Mouse (Mus musculus): ENCODE measurements around the gene Cfap77. TPM values are rescaled to one million over a fixed set of nuclear protein-coding genes. Genes with fewer than 3 reads are reported as not detected.
A peak's percentile ranks its signal among the peaks of the same experiment; 100 is the strongest.
"Not testable (repeated sequence)": the region's sequence is repeated elsewhere in the genome, so short reads cannot be mapped to it uniquely, and the experiment has no call there.

Cfap77 gene
- polyA plus RNA-seq (2014; fragmentation: Nextera tagmentation; extraction: Ambion mirVana), result 0.25 and 0.71 TPM in 2 replicates

DNA sequence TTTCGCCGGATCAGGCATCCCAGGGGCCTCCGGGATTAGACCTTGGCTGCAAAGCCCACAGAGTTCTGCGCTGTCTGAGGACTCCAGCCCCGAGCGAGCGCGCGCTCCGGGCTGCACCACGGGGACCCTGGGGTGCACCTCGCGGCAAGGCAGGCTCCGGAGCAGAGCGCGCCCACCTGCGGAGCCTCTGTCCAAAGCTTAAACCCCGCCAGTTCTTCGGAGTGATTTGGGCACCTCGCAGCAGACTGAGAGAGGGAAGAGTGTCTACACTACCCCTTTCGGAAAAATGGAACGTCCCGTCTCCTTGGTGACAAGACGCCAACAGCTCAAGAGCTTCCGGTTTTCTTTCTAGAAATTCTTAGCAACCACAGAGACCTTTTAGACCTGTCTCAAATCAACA, at the start of gene Cfap77:
Cfap77 (minus strand) TSS at position 76 of the 400 bp plus-strand sequence.
- ATAC-seq (replicated peaks; ENCODE audit: low FRiP score) (peak; percentile 70), DNase-seq (ENCODE audit: low spot score) (peak; percentile 78)
- peak within 1 kb of the TSS; percentile 89 for H3K4me2 ChIP-seq
- WGBS, result under 1% methylated on average over 25 of the region's 25 CpGs
- H3K27ac ChIP-seq (ENCODE audit: low read depth, low read length), result 0 out of 2 replicates have a peak within 1 kb of the TSS, but pooled peaks have one; percentile 11
- H3K27me3 ChIP-seq (replicated peaks; ENCODE audit: control insufficient read depth, insufficient read depth, low read length), result peaks cover 9% of the 10 kb centered on the region
- H3K36me3 ChIP-seq (ENCODE audit: control insufficient read depth, insufficient read depth, low read length), result no peaks in the 10 kb centered on the region
- H3K9me3 ChIP-seq (ENCODE audit: control insufficient read depth, low read length), result no peaks in the 10 kb centered on the region
- H3K4me1 ChIP-seq (replicated peaks; ENCODE audit: control insufficient read depth, insufficient read depth, low read length), result peaks cover 5% of the 10 kb centered on the region
- peak within 1 kb of the TSS; percentile 66; the same call in 1 of the 2 replicates for H3K9ac ChIP-seq (ENCODE audit: low read depth, low read length)
- peak within 1 kb of the TSS; percentile 57 for H3K4me3 ChIP-seq (ENCODE audit: low read depth, low read length)

DNA sequence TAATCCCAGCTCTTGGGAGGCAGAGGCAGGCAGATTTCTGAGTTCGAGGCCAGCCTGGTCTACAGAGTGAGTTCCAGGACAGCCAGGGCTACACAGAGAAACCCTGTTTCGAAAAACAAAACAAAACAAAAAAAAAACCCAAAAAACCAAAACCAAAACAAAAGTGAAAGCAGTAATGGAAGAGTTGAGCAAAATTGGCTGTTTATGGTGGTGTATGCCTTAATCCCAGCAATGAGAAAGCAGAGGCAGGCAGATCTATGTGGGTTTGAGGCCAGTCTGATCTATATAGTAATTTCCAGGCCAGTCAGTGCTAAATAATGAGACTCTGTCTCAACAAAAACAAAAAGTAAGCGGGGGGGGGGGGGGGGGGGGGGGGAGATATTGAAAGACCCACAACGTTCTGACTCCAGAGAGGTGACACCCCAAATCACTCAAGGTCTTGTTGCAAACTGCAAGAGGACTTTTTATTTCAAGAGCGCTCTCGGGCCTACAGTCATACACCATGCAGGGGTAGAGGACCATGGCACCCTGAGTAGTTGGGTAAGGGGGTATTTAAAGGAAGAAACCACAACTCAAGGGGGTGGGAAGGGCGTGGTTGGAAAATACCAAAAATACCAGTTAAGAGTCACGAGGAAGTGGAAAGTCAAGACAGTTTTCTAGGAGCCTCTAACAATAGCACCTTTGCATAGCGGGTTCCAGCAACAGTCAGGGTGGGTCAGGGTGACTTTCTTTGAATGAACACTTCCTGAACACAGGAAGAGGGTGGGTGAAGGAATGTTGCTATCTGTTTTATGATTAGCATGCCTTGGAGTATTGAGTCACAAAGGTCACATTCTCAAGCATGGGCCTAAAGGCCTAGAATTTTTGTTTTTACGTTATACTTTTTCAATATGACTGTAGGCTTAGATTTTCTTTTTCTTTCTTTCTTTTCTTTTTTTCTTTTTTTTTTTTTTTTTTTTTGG, 47.8 kb upstream of the Cfap77 start:
- H3K4me3 ChIP-seq (ENCODE audit: low read depth, low read length); H3K27me3 ChIP-seq (replicated peaks; ENCODE audit: control insufficient read depth, insufficient read depth, low read length); H3K27ac ChIP-seq (ENCODE audit: low read depth, low read length); ATAC-seq (replicated peaks; ENCODE audit: low FRiP score); H3K9me3 ChIP-seq (ENCODE audit: control insufficient read depth, low read length); H3K4me2 ChIP-seq; H3K9ac ChIP-seq (ENCODE audit: low read depth, low read length); H3K4me1 ChIP-seq (replicated peaks; ENCODE audit: control insufficient read depth, insufficient read depth, low read length); H3K36me3 ChIP-seq (ENCODE audit: control insufficient read depth, insufficient read depth, low read length); DNase-seq (ENCODE audit: low spot score): not testable (repeated sequence)
- WGBS, result 67% methylated on average over 10 of the region's 10 CpGs

DNA sequence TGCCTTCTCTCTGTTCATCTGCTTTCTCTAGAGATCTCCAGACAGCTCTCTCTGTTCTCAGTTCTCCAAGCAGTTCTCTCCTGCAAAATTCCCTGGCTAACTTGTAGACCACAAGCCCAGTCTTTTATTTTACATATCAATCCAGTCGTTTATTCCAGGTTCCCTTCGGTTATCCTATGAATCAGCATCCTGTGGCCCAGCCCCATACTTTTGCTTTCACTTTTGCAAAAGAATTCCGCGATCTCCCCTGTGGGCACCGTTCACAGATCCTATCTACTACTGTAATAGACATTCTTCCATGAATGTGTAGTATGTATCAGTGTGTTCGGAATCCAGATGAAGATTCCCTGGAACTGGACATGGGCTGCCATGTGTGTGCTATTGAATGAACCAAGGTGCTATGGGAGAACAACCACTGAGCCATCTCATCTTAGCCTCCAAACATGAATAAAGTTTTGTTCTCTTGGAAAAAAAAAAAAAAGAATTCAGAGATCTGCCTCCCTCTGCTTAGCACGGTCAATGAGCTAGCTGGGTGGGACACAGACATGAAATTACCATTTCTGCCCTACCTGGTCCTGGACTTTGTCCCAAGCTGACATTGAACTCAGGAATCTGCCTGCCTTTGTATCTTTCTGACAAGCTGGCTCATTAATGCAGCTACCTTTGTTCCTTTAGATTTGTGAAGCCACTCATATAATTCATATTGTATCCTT, 46.1 kb upstream of the Cfap77 start:
- WGBS, result 65% methylated on average over 7 of the region's 7 CpGs
- DNase-seq (ENCODE audit: low spot score) (no peak), ATAC-seq (replicated peaks; ENCODE audit: low FRiP score) (no peak)
- Histone ChIP-seq H3K9ac (ENCODE audit: low read depth, low read length) (no peak overlapping the region), H3K36me3 (ENCODE audit: control insufficient read depth, insufficient read depth, low read length) (no peaks in the 10 kb centered on the region), H3K27me3 (replicated peaks; ENCODE audit: control insufficient read depth, insufficient read depth, low read length) (no peaks in the 10 kb centered on the region), H3K4me1 (replicated peaks; ENCODE audit: control insufficient read depth, insufficient read depth, low read length) (no peaks in the 10 kb centered on the region), H3K4me3 (ENCODE audit: low read depth, low read length) (no peak overlapping the region), H3K9me3 (ENCODE audit: control insufficient read depth, low read length) (no peaks in the 10 kb centered on the region), H3K27ac (ENCODE audit: low read depth, low read length) (no peak overlapping the region), H3K4me2 (peak overlapping the region; percentile 37)

DNA sequence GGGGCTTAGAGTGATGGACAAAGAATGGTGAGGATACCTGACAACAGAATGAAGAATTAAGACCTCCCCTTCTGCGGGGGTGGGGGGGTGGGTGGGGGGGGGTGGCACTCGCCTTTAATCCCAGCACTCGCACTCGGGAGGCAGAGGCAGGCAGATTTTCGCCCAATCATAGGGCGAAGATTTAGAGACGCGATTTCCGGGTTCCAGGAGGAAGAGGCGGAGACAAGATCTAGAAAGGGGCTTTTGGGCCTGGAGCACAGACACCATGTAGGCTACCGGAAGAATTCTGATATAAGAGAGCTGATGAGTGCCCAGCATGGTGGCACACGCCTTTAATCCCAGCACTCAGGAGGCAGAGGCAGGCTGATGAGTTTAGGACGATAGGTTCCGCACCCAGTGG, 44.8 kb upstream of the Cfap77 start:
- H3K27me3 ChIP-seq (replicated peaks; ENCODE audit: control insufficient read depth, insufficient read depth, low read length), result no peaks in the 10 kb centered on the region
- ATAC-seq (replicated peaks; ENCODE audit: low FRiP score), result no peak
- H3K4me3 ChIP-seq (ENCODE audit: low read depth, low read length), result no peak overlapping the region
- no peak overlapping the region for H3K27ac ChIP-seq (ENCODE audit: low read depth, low read length)
- no peak for DNase-seq (ENCODE audit: low spot score)
- no peaks in the 10 kb centered on the region for H3K36me3 ChIP-seq (ENCODE audit: control insufficient read depth, insufficient read depth, low read length)
- 86% methylated on average over 14 of the region's 14 CpGs for WGBS
- H3K4me2 ChIP-seq, result no peak overlapping the region
- H3K9ac ChIP-seq (ENCODE audit: low read depth, low read length), result no peak overlapping the region
- no peaks in the 10 kb centered on the region for H3K4me1 ChIP-seq (replicated peaks; ENCODE audit: control insufficient read depth, insufficient read depth, low read length)
- no peaks in the 10 kb centered on the region for H3K9me3 ChIP-seq (ENCODE audit: control insufficient read depth, low read length)

DNA sequence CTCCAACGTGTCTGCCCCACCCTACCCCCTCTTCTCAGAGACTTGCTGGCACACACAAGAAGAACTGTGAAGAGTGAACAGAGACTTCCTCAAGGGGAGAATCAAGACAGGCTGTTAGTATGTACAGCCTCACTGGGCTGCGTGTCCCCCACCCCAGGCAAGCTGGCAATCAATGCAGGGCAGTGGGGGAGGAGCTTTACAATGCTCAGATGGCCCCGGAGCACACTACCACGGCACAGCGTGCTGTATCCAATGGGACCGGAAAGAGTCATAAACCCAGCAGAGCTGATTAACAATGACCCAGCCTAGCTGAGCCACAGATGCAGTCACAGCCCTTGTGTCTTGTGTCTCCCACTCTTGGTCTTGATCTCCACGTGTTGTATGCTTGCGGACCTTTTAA, 43.9 kb upstream of the Cfap77 start:
- no peak overlapping the region for H3K4me2 ChIP-seq
- no peaks in the 10 kb centered on the region for H3K36me3 ChIP-seq (ENCODE audit: control insufficient read depth, insufficient read depth, low read length)
- 71% methylated on average over 8 of the region's 8 CpGs for WGBS
- no peak overlapping the region for H3K9ac ChIP-seq (ENCODE audit: low read depth, low read length)
- ATAC-seq (replicated peaks; ENCODE audit: low FRiP score) (no peak), DNase-seq (ENCODE audit: low spot score) (no peak)
- H3K4me3 ChIP-seq (ENCODE audit: low read depth, low read length), result no peak overlapping the region
- H3K27me3 ChIP-seq (replicated peaks; ENCODE audit: control insufficient read depth, insufficient read depth, low read length), result no peaks in the 10 kb centered on the region
- H3K9me3 ChIP-seq (ENCODE audit: control insufficient read depth, low read length), result no peaks in the 10 kb centered on the region
- no peak overlapping the region for H3K27ac ChIP-seq (ENCODE audit: low read depth, low read length)
- no peaks in the 10 kb centered on the region for H3K4me1 ChIP-seq (replicated peaks; ENCODE audit: control insufficient read depth, insufficient read depth, low read length)

DNA sequence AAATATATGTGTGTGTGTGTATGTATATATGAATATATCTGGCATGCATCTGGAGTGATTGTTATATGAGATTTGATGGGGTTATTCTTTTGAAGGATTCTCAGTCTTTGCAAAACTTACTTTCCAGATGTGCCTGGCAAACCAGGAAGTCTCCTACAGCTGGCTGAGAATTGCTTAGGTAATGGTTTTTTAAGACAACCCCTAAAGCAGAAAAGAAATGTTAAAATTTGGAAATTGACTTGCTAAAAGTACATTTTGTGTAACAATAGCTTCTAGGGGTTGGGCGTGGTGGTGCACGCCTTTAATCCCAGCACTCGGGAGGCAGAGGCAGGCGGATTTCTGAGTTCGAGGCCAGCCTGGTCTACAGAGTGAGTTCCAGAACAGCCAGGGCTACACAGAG, 43.1 kb upstream of the Cfap77 start:
- 98% methylated on average over 4 of the region's 5 CpGs for WGBS
- H3K27me3 ChIP-seq (replicated peaks; ENCODE audit: control insufficient read depth, insufficient read depth, low read length); ATAC-seq (replicated peaks; ENCODE audit: low FRiP score); H3K9ac ChIP-seq (ENCODE audit: low read depth, low read length); H3K4me1 ChIP-seq (replicated peaks; ENCODE audit: control insufficient read depth, insufficient read depth, low read length); H3K9me3 ChIP-seq (ENCODE audit: control insufficient read depth, low read length); H3K36me3 ChIP-seq (ENCODE audit: control insufficient read depth, insufficient read depth, low read length); DNase-seq (ENCODE audit: low spot score); H3K4me2 ChIP-seq; H3K27ac ChIP-seq (ENCODE audit: low read depth, low read length); H3K4me3 ChIP-seq (ENCODE audit: low read depth, low read length): not testable (repeated sequence)

DNA sequence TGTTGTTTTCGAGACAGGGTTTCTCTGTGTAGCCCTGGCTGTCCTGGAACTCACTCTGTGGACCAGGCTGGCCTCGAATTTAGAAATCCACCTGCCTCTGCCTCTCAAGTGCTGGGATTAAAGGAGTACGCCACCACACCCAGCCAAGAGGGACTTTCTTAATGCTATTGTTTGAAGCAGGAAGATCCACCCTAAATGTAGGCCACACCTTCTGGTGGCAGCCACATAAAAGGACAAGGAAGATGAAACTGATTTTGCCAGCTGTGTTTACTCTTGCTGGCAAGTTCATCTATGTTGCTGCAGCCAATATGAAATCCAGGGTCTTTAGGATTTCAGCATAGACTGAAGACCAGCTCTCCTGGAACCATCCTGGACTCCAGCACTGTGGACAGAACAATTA, 42.6 kb upstream of the Cfap77 start:
- Histone ChIP-seq H3K4me3 (ENCODE audit: low read depth, low read length) (no peak overlapping the region), H3K27ac (ENCODE audit: low read depth, low read length) (no peak overlapping the region), H3K36me3 (ENCODE audit: control insufficient read depth, insufficient read depth, low read length) (no peaks in the 10 kb centered on the region), H3K9ac (ENCODE audit: low read depth, low read length) (no peak overlapping the region), H3K27me3 (replicated peaks; ENCODE audit: control insufficient read depth, insufficient read depth, low read length) (no peaks in the 10 kb centered on the region), H3K4me2 (no peak overlapping the region), H3K9me3 (ENCODE audit: control insufficient read depth, low read length) (no peaks in the 10 kb centered on the region), H3K4me1 (replicated peaks; ENCODE audit: control insufficient read depth, insufficient read depth, low read length) (no peaks in the 10 kb centered on the region)
- DNase-seq (ENCODE audit: low spot score) (no peak), ATAC-seq (replicated peaks; ENCODE audit: low FRiP score) (no peak)
- 80% methylated on average over 3 of the region's 3 CpGs for WGBS

DNA sequence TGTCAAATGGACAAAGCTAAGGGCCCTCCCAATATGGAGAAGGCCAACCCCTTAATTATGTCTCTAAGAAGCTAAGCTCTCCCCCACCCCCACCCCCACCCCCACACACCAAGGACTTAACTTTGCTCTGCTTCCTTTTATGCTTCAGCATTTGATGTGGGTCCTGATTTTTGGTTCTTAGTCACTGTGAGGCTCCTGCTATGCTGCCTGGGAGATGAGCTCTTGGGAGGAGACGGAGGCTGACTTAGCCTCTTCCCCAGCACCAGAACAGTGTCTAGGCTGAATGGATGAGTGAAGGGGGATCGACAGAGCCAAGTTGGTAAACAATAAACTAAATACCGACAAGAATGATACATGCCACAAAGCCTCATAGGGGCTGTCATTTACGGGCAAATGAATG, 41.9 kb upstream of the Cfap77 start:
- DNase-seq (ENCODE audit: low spot score) (no peak), ATAC-seq (replicated peaks; ENCODE audit: low FRiP score) (no peak)
- Histone ChIP-seq H3K4me1 (replicated peaks; ENCODE audit: control insufficient read depth, insufficient read depth, low read length) (no peaks in the 10 kb centered on the region), H3K27me3 (replicated peaks; ENCODE audit: control insufficient read depth, insufficient read depth, low read length) (no peaks in the 10 kb centered on the region), H3K9me3 (ENCODE audit: control insufficient read depth, low read length) (no peaks in the 10 kb centered on the region), H3K4me3 (ENCODE audit: low read depth, low read length) (no peak overlapping the region), H3K4me2 (no peak overlapping the region), H3K27ac (ENCODE audit: low read depth, low read length) (no peak overlapping the region), H3K36me3 (ENCODE audit: control insufficient read depth, insufficient read depth, low read length) (no peaks in the 10 kb centered on the region), H3K9ac (ENCODE audit: low read depth, low read length) (no peak overlapping the region)
- WGBS, result 67% methylated on average over 4 of the region's 4 CpGs

Data from liver, embryonic 11.5 days (tissue).